8 mouse cellular contexts compared by ENCODE assay signal in genomic region chr6:93648581-93649230, GRCm38 (mm10).
DNase-seq lines count a peak whose midpoint lies in the region; ATAC-seq lines count a peak whose summit lies in the region.

No protein-coding gene starts in this region.

- DNase-seq in frontal cortex, postnatal 25 days (ENCODE audit: low spot score in 2 of 2), result no peak
- peak; percentile 15 for DNase-seq in urinary bladder, postnatal 25 days (ENCODE audit: low spot score)
- DNase-seq in urinary bladder, postnatal 10 days (ENCODE audit: low spot score), result no peak
- DNase-seq in left cerebral cortex, postnatal 25 days (ENCODE audit: low spot score in 2 of 2), result peak; percentile 25 to 51
- peak; percentile 2 to 52 for DNase-seq in urinary bladder, postnatal 36 days (ENCODE audit: low spot score in 2 of 2)
- DNase-seq in thymus, postnatal 0 days (ENCODE audit: low spot score), result no peak

- intact Hi-C loops in left cerebral cortex, postnatal 25 days (cut with DNase I), result no loop called here

- ATAC-seq in frontal cortex, adult (ENCODE audit: low TSS enrichment), result peak; percentile 20; the same call in 1 of the 2 replicates
- ATAC-seq in megakaryocyte progenitor cell, adult 5-6 weeks (replicated peaks; ENCODE audit: poor library complexity), result no peak

Comparison
In these comparisons a context has a peak if more than half of its experiments do, and no peak if none do; other contexts are left out.
1. DNase-seq: peak in urinary bladder, postnatal 25 days (single experiment), left cerebral cortex, postnatal 25 days (2 of 2) and urinary bladder, postnatal 36 days (2 of 2); none in frontal cortex, postnatal 25 days (0 of 2), urinary bladder, postnatal 10 days (single experiment) and thymus, postnatal 0 days (single experiment).